Mouse (Mus musculus) limb, embryonic 13.5 days (tissue): ENCODE measurements around the gene Anxa2. TPM values are rescaled to one million over a fixed set of nuclear protein-coding genes. Genes with fewer than 3 reads are reported as not detected.
A peak's percentile ranks its signal among the peaks of the same experiment; 100 is the strongest.

ENCODE experiments used
- ATAC-seq: fragments of 200-750 bp; cut with Nextera tagmentation; 2 replicates; pipeline ENCODE4 v1.8.0; 2017; ENCODE audit warnings: low read depth, moderate number of reproducible peaks, moderate TSS enrichment; ENCODE audit not compliant: low FRiP score
- H3K27ac ChIP-seq: fragments of 300-500 bp; sonication (generic); 2 replicates; pipeline ENCODE4 v1.5.1; 2015; ENCODE audit warnings: inconsistent platforms, mild to moderate bottlenecking, moderate library complexity
- H3K27me3 ChIP-seq: fragments of 300-500 bp; sonication (generic); 2 replicates; pipeline ENCODE4 v1.6.1; 2015; ENCODE audit warnings: mild to moderate bottlenecking, inconsistent platforms
- H3K36me3 ChIP-seq: fragments of 300-500 bp; sonication (generic); 2 replicates; pipeline ENCODE4 v1.6.1; 2015; ENCODE audit warnings: inconsistent platforms, mild to moderate bottlenecking, moderate library complexity
- H3K4me1 ChIP-seq: fragments of 300-500 bp; sonication (generic); 2 replicates; pipeline ENCODE4 v1.6.1; 2015; ENCODE audit warnings: inconsistent platforms
- H3K4me2 ChIP-seq: fragments of 300-500 bp; sonication (generic); replicated peaks from 2 replicates; pipeline ENCODE4 v1.6.1; 2015; ENCODE audit warnings: inconsistent platforms, mild to moderate bottlenecking, moderate library complexity
- H3K4me3 ChIP-seq: fragments of 300-500 bp; sonication (generic); 2 replicates; pipeline ENCODE4 v1.5.1; 2015; ENCODE audit warnings: moderate library complexity, mild to moderate bottlenecking, inconsistent platforms
- H3K9ac ChIP-seq: fragments of 300-500 bp; sonication (generic); 2 replicates; pipeline ENCODE4 v1.6.1; 2015; ENCODE audit warnings: mild to moderate bottlenecking, inconsistent platforms
- H3K9me3 ChIP-seq: fragments of 300-500 bp; sonication (generic); 2 replicates; pipeline ENCODE4 v1.6.1; 2016; ENCODE audit warnings: inconsistent platforms
- WGBS: fragments of 180-500 bp; shearing (Covaris S2); methylation state at CpG from one replicate; pipeline ENCODE4 v1.1.7; 2015; 5-methylcytosine and 5-hydroxymethylcytosine counted together
- polyA plus RNA-seq: library from polyadenylated mRNA; unstranded; fragments of >200 nt; fragmentation: Nextera tagmentation; extraction: Ambion mirVana; gene quantifications from 2 replicates; pipeline ENCODE4 v1.2.1, GENCODE M21; 2015

Anxa2 gene
- polyA plus RNA-seq = 691 and 735 TPM in 2 replicates

DNA sequence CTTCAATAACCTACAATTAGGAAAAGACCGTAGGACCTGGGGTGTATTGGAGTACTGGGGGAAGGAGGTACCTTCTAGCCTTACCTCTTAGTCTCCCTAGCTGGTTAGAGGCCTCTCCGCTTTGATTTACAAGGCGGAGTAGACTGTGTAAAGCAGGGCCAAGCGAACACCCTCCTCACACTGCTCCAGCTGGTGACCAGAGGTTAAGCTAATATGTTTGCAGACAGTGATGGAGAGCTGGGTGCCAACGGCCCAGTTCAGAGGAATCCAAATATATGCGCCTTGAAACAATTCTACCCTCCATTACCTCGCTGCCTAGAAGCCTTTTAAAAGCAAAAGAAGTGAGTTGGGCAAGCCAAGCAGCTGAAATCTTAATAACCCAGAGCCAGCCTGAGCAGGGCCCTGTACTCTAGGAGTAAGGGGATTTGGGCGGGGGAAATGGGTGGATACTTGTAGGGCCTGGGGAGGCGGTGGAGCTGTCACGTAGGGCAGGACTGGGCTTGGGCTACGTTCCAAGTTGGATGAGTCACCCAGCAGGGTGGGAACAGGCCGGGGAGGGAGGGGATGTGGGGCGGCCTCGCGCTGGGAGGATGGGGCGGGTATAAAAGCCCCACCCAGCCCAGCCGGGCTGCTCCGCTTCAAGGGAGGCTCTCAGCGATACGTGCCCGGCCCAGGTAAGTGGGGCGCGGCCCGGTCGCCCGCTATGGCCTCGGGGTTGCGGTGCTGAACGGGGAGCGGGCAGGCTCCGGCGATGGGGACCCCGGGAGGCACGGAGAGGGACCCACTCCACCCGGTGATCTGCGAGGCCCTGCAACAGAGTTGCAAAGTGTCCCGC, at the start of gene Anxa2:
TSS of gene Anxa2 (plus strand) at position 555 of the 835 bp plus-strand sequence.
- H3K27me3 ChIP-seq = no peaks in the 10 kb centered on the region
- H3K9ac ChIP-seq = peak within 1 kb of the TSS; percentile 88
- peak within 1 kb of the TSS; percentile 73 for H3K4me2 ChIP-seq
- 6% methylated on average over 37 of the region's 37 CpGs for WGBS
- H3K4me3 ChIP-seq = peak within 1 kb of the TSS; percentile 74
- no peaks in the 10 kb centered on the region for H3K9me3 ChIP-seq
- peak within 1 kb of the TSS; percentile 96 for H3K27ac ChIP-seq
- peak; percentile 92 for ATAC-seq
- peaks cover 4% of the 10 kb centered on the region; the same call in 1 of the 2 replicates for H3K36me3 ChIP-seq
- H3K4me1 ChIP-seq = peaks cover 55% of the 10 kb centered on the region

DNA sequence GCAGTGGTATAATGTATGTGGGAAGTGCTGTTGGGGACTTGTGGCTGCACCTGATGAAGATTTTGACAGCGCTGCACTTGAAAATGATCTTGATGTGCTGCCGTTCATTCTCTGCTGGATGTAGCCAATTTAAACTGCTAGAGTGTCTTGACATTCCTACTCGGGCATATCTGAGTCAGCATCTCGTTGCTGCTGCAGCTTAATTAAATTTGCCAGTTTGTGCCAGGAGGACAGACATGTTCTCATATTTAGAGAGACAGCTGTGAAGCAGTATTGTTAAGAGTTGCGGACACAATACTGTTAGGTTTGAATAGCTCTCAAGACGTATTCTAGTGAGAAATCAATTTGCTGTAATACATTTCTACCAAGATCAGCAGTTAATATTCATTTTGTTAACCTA, 48.7 kb upstream of the Anxa2 start:
- H3K27ac ChIP-seq = no peak overlapping the region
- no peak overlapping the region for H3K4me2 ChIP-seq
- no peaks in the 10 kb centered on the region for H3K27me3 ChIP-seq
- no peak for ATAC-seq
- no peaks in the 10 kb centered on the region for H3K9me3 ChIP-seq
- H3K36me3 ChIP-seq = 0 out of 2 replicates have a peak, but pooled peaks cover 10% of the 10 kb centered on the region
- no peak overlapping the region for H3K4me3 ChIP-seq
- 78% methylated on average over 6 of the region's 6 CpGs for WGBS
- no peak overlapping the region for H3K9ac ChIP-seq
- H3K4me1 ChIP-seq = no peaks in the 10 kb centered on the region

GRCm38 (mm10) chr9:69419476-69419875, 33.9 kb upstream of the Anxa2 start:
- Histone ChIP-seq H3K9ac (no peak overlapping the region), H3K36me3 (peaks cover 46% of the 10 kb centered on the region), H3K9me3 (no peaks in the 10 kb centered on the region), H3K27me3 (no peaks in the 10 kb centered on the region), H3K27ac (no peak overlapping the region), H3K4me2 (no peak overlapping the region), H3K4me3 (no peak overlapping the region), H3K4me1 (peaks cover 9% of the 10 kb centered on the region; the same call in 1 of the 2 replicates)
- 91% methylated on average over 1 of the region's 1 CpGs for WGBS
- ATAC-seq = no peak

DNA sequence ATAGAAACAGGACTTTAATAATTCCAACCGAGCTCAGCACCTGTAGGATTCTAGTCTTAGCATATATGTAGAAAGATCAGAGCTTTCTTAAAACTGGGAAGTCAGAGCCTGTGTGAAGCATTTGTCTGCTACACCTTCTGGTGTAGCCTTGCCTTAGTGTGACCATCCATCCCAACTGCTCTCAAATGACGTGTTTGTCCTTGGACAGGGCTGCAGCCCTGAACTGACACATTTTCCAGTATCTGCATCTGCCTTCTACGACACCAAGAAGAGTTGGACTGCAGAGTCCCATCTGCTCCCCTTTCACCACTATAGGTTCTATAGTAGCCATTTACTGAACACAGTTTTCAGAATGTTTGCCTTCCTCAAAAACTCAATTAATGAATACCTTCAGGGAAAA, 22.9 kb upstream of the Anxa2 start:
- WGBS = 87% methylated on average over 3 of the region's 3 CpGs
- H3K36me3 ChIP-seq = peaks cover 44% of the 10 kb centered on the region
- no peak for ATAC-seq
- no peaks in the 10 kb centered on the region for H3K27me3 ChIP-seq
- H3K4me3 ChIP-seq = no peak overlapping the region
- no peak overlapping the region for H3K9ac ChIP-seq
- H3K4me1 ChIP-seq = peaks cover 26% of the 10 kb centered on the region
- H3K4me2 ChIP-seq = no peak overlapping the region
- H3K9me3 ChIP-seq = no peaks in the 10 kb centered on the region
- H3K27ac ChIP-seq = no peak overlapping the region; the same call in 1 of the 2 replicates

- 49% methylated on average over 6 of the region's 6 CpGs for WGBS
- H3K27ac ChIP-seq = peak overlapping the region; percentile 83
- H3K4me3 ChIP-seq = no peak overlapping the region
- peaks cover 22% of the 10 kb centered on the region for H3K4me1 ChIP-seq
- ATAC-seq = no peak
- H3K9me3 ChIP-seq = no peaks in the 10 kb centered on the region
- H3K36me3 ChIP-seq = peaks cover 39% of the 10 kb centered on the region
- H3K4me2 ChIP-seq = peak overlapping the region; percentile 38; the same call in 1 of the 2 replicates
- H3K9ac ChIP-seq = no peak overlapping the region
- H3K27me3 ChIP-seq = no peaks in the 10 kb centered on the region
These were observed 21.4 kb upstream of the Anxa2 start for GRCm38 (mm10) chr9:69431863-69432555.

DNA sequence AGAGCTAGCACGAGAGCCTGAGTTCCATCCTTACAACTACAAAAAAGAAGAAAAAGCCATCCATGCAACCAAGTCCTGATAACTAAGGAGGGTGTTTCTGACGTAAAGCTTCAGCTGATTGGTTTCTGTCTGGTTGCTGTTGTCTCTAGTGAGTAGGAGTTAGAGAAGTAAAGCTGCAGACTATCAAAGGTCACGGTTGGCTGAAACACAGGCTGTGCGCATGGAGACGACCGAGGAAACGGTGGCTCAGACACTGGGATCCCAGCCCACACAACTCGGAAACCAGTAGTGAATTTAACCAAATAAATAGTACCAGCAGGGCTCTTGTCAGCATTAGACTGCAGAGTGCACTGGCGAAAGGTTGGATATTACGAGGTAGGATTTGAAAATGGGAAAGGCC, 18.2 kb upstream of the Anxa2 start:
- peaks cover 29% of the 10 kb centered on the region for H3K4me1 ChIP-seq
- no peaks in the 10 kb centered on the region for H3K9me3 ChIP-seq
- no peak overlapping the region for H3K27ac ChIP-seq
- 78% methylated on average over 10 of the region's 10 CpGs for WGBS
- H3K27me3 ChIP-seq = no peaks in the 10 kb centered on the region
- H3K4me2 ChIP-seq = no peak overlapping the region
- ATAC-seq = no peak
- peaks cover 14% of the 10 kb centered on the region for H3K36me3 ChIP-seq
- H3K9ac ChIP-seq = no peak overlapping the region
- H3K4me3 ChIP-seq = no peak overlapping the region

- Histone ChIP-seq H3K36me3 (peaks cover 9% of the 10 kb centered on the region), H3K27me3 (no peaks in the 10 kb centered on the region), H3K9me3 (no peaks in the 10 kb centered on the region), H3K27ac (no peak overlapping the region), H3K4me3 (no peak overlapping the region), H3K9ac (no peak overlapping the region), H3K4me1 (peaks cover 27% of the 10 kb centered on the region), H3K4me2 (no peak overlapping the region)
- ATAC-seq = no peak
These were observed 17.8 kb upstream of the Anxa2 start for GRCm38 (mm10) chr9:69435662-69436061.

GRCm38 (mm10) chr9:69439805-69440357, 13.5 kb upstream of the Anxa2 start:
- H3K27ac ChIP-seq = no peak overlapping the region
- no peak overlapping the region for H3K9ac ChIP-seq
- WGBS = 23% methylated on average over 7 of the region's 7 CpGs
- no peak overlapping the region for H3K4me2 ChIP-seq
- ATAC-seq = no peak
- H3K4me3 ChIP-seq = no peak overlapping the region
- H3K27me3 ChIP-seq = no peaks in the 10 kb centered on the region
- H3K36me3 ChIP-seq = no peaks in the 10 kb centered on the region
- peaks cover 18% of the 10 kb centered on the region for H3K4me1 ChIP-seq
- no peaks in the 10 kb centered on the region for H3K9me3 ChIP-seq

DNA sequence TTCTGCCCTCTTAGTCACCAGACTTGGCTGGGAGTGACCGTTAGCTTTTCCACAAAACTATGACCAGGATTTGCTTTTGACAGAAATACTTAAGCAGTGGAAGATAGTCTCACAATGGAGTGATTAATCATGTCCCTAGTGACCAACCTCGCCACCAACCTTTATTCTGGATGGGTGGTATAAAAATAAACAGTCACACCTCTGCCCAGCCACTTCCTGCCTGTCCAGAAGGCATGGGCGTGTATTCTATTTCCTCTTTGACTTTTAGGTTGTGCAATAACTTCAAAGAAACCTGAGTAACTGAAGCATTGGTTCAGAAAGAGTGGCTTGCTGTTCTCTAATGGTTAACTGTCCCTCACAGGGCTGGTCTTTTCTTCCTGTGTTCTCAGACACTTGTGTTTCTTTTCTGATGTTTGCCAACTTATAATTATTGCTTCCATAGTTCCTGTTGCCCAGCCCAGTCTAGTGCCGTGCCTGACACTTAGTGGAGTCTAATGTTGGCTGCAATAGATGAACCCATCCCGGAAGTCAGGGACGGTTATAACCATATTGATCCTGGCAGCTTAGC, 10.9 kb upstream of the Anxa2 start:
- 65% methylated on average over 6 of the region's 6 CpGs for WGBS
- Histone ChIP-seq H3K27ac (no peak overlapping the region), H3K9ac (no peak overlapping the region), H3K36me3 (no peaks in the 10 kb centered on the region), H3K27me3 (no peaks in the 10 kb centered on the region), H3K4me2 (no peak overlapping the region), H3K4me1 (peaks cover 18% of the 10 kb centered on the region), H3K9me3 (no peaks in the 10 kb centered on the region), H3K4me3 (no peak overlapping the region)
- ATAC-seq = no peak

DNA sequence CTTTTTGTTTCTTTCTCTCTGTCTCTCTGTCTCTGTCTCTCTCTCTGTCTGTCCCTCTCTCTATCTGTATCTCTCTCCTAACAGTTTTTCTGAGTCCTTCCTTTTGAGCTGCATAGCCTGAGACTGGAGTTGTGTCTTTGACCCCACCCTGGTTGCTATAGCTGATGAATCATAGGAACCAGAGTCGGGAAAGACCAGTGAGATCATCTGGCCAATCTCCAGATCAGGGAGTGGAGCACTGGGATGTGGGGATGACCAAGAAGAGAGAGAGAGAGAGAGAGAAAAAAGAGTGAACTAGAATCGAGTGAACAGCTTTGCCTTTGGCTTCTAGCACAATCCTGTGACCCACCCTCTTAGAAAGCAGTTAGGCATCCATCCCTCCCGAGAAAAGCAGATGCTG, 10.2 kb upstream of the Anxa2 start:
- Histone ChIP-seq H3K27ac (no peak overlapping the region), H3K9me3 (no peaks in the 10 kb centered on the region), H3K27me3 (no peaks in the 10 kb centered on the region), H3K4me3 (no peak overlapping the region), H3K4me1 (peaks cover 18% of the 10 kb centered on the region), H3K4me2 (no peak overlapping the region), H3K36me3 (no peaks in the 10 kb centered on the region), H3K9ac (no peak overlapping the region)
- 44% methylated on average over 3 of the region's 3 CpGs for WGBS
- ATAC-seq = no peak

DNA sequence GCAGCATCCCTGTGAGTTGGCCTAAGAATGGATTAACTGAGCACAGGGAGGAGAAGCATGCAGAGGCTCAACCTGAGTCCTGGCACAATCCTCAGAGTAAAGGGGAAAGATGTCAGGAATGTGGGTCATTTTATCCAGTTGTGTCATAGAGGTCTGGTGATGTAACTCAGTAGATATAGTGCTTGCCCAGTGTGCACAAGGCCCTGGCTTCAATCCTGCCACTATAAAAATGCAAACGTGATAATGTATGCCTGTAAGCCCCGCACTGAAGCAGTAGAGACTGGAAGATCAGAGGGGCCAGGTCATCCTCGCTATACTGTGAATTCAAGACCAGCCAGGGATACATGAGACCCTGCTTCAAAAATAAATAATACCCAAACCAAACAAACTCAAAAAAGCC, 4.6 kb upstream of the Anxa2 start:
- no peak overlapping the region for H3K4me2 ChIP-seq
- ATAC-seq = no peak

GRCm38 (mm10) chr9:69450636-69451035, 2.8 kb upstream of the Anxa2 start:
- Histone ChIP-seq H3K9ac (no peak overlapping the region), H3K36me3 (no peaks in the 10 kb centered on the region), H3K4me2 (no peak overlapping the region), H3K27ac (no peak overlapping the region), H3K4me1 (peaks cover 28% of the 10 kb centered on the region), H3K27me3 (no peaks in the 10 kb centered on the region), H3K4me3 (no peak overlapping the region), H3K9me3 (no peaks in the 10 kb centered on the region)
- 79% methylated on average over 9 of the region's 9 CpGs for WGBS
- no peak for ATAC-seq

More for the DNA sequence above, 4.6 kb upstream of the Anxa2 start:
- 69% methylated on average over 3 of the region's 3 CpGs for WGBS
- Histone ChIP-seq H3K4me1 (peaks cover 15% of the 10 kb centered on the region), H3K9ac (no peak overlapping the region), H3K36me3 (no peaks in the 10 kb centered on the region), H3K27ac (no peak overlapping the region), H3K9me3 (no peaks in the 10 kb centered on the region), H3K4me3 (no peak overlapping the region), H3K27me3 (no peaks in the 10 kb centered on the region)
